Mouse (Mus musculus) hindbrain, embryonic 10.5 days (tissue): ENCODE results near the gene Sumo1. TPM values are rescaled to one million over a fixed set of nuclear protein-coding genes. Genes with fewer than 3 reads are reported as not detected.

Experiments used
- DNase-seq: peaks from one replicate; pipeline ENCODE4 v3.0.0-alpha.2; 2017; ENCODE audit warnings: low spot score
- H3K27ac ChIP-seq: fragments of 300-500 bp; sonication (generic); 2 replicates; pipeline ENCODE4 v1.5.1; 2016; ENCODE audit warnings: mild to moderate bottlenecking, moderate library complexity
- H3K27me3 ChIP-seq: fragments of 300-500 bp; sonication (generic); 2 replicates; pipeline ENCODE4 v1.6.1; 2016; ENCODE audit warnings: mild to moderate bottlenecking; ENCODE audit not compliant: poor library complexity, insufficient read depth, severe bottlenecking
- H3K36me3 ChIP-seq: fragments of 300-500 bp; sonication (generic); 2 replicates; pipeline ENCODE4 v1.6.1; 2016; ENCODE audit warnings: mild to moderate bottlenecking, moderate library complexity
- H3K4me1 ChIP-seq: fragments of 300-500 bp; sonication (generic); replicated peaks from 2 replicates; pipeline ENCODE4 v1.6.1; 2016; ENCODE audit warnings: mild to moderate bottlenecking
- H3K4me3 ChIP-seq: fragments of 300-500 bp; sonication (generic); 2 replicates; pipeline ENCODE4 v1.5.1; 2016; ENCODE audit warnings: mild to moderate bottlenecking, moderate library complexity
- H3K9me3 ChIP-seq: fragments of 300-500 bp; sonication (generic); 2 replicates; pipeline ENCODE4 v1.6.1; 2016; ENCODE audit warnings: mild to moderate bottlenecking, moderate library complexity
- WGBS: fragments of 180-500 bp; shearing (Covaris S2); methylation state at CpG from one replicate; pipeline ENCODE4 v1.1.7; 2016; 5-methylcytosine and 5-hydroxymethylcytosine counted together
- polyA plus RNA-seq: library from polyadenylated mRNA; unstranded; fragments of >200 nt; fragmentation: Nextera tagmentation; extraction: Ambion mirVana; gene quantifications from 2 replicates; pipeline ENCODE4 v1.2.1, GENCODE M21; 2016

Sumo1 gene
- polyA plus RNA-seq, 1 experiment from 2014 or later, result 514 TPM

DNA sequence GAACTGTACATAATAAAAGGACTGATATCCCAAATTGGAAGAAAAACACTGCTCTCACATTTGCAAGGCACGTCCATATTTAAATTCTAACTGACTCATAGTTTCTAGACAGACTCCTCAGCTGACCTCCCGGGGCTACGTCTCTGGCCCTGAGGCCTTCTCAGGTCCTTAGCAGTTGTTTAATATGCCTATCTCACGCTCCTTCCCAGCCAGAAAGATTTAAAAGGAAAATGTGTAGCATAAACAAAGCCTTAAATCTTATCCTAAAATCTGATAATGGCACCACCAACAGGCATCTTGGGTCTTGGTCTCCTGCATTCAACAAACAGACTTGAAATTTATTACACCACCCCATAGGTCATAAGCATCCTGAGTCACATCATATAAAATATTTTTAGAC, 91.9 kb downstream of the Sumo1 start:
- WGBS, result 83% methylated on average over 4 of the region's 4 CpGs
- Histone ChIP-seq H3K36me3 (no peaks in the 10 kb centered on the region), H3K4me1 (peaks cover 34% of the 10 kb centered on the region), H3K27ac (no peak overlapping the region), H3K4me3 (no peak overlapping the region), H3K9me3 (no peaks in the 10 kb centered on the region), H3K27me3 (no peaks in the 10 kb centered on the region; the same call in 1 of the 2 replicates)
- no peak for DNase-seq

DNA sequence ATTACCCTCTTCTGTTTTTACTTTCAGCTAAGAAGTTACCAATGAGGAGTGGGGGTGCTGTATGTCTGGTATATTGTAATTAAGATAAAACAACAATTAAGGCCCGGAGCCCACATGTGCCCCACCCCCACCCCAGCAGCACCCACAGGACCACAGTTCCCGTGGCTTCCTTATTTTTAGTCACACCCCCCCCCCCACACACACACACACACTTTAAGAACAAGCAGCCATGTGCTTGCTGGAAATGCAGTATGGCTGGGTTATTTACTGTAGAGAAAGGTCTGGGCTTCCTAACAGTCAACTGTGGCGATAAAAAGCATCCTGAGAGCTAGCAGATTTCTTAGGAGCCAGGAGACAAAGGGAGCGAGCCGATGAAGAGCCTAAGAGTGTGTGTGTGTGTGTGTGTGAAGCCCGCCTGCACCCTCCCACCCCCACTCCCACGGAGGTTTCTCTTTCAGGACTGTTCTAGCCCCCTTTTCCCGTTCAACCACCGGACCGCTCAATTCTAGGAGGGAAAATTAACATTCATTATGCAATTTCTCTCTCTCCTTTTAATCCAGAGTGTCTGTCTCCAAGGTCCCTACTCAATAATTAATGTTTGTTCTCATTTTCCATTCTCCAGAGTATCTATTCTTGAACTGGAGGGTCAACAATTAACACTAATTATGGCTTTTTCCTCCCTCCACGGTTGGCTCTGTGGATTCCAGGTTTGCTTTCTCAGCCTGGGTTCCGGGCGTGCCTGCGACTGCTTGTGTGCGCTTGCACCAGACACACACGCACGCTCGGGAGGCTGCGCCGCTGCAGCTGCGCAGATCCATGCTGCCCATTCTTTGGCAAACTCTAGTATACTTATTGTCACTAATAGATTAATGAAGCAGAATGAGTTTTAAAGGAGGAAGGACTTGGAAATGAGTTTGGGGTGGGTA, 96.1 kb downstream of the Sumo1 start:
- Histone ChIP-seq H3K9me3 (no peaks in the 10 kb centered on the region), H3K4me1 (peaks cover 23% of the 10 kb centered on the region), H3K4me3 (peak overlapping the region; percentile 29), H3K36me3 (no peaks in the 10 kb centered on the region), H3K27ac (peak overlapping the region; percentile 84), H3K27me3 (no peaks in the 10 kb centered on the region)
- WGBS, result 58% methylated on average over 21 of the region's 21 CpGs
- peak; percentile 28 for DNase-seq

DNA sequence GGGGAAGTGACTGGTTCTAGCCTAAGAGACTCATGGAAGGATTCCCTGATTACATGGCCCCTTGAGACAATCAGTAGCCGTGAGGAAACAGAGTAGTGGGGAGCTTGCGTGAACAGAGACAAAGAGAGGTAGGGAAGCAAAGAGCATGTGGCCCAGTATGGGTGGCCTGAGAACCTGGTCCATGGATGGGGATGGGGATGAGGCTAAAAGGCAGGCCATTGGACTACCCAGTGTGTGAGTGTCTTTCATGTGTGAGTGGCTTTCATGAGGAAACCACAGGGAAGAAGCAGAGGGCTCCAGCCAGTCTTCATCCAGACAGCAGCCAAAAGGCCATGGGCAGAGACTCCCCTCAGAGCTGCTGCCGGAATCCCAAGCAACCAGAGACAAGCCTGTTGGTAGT, 96.8 kb downstream of the Sumo1 start:
- no peak overlapping the region for H3K4me3 ChIP-seq

DNA sequence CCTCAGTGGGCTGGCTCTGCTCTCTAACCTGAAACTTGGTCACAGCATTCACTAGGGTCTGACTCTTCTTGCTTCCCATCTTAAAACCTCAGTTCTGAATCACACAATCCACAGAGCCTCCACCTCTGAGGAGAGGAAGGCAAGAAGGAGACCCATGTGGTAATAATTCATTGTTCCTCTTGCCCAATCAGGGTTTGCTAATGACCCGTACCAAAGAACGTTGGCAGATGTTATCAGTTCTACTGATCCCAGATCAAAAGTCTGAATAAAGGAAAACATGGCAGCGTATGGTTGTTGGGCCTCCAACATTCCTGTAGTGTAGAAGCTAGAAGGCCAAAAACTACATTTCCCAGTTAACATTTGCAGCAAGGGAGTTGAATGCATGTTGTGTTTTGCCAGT, 99.1 kb downstream of the Sumo1 start:
- no peak overlapping the region for H3K4me3 ChIP-seq
- DNase-seq, result no peak
- H3K36me3 ChIP-seq, result no peaks in the 10 kb centered on the region
- H3K27me3 ChIP-seq, result no peaks in the 10 kb centered on the region; the same call in 1 of the 2 replicates
- no peaks in the 10 kb centered on the region for H3K9me3 ChIP-seq
- peaks cover 20% of the 10 kb centered on the region for H3K4me1 ChIP-seq
- no peak overlapping the region for H3K27ac ChIP-seq
- 92% methylated on average over 3 of the region's 3 CpGs for WGBS

More for the DNA sequence above, 96.8 kb downstream of the Sumo1 start:
- Histone ChIP-seq H3K27me3 (no peaks in the 10 kb centered on the region), H3K4me1 (peaks cover 18% of the 10 kb centered on the region), H3K36me3 (no peaks in the 10 kb centered on the region), H3K27ac (peak overlapping the region; percentile 84), H3K9me3 (no peaks in the 10 kb centered on the region)
- 59% methylated on average over 3 of the region's 3 CpGs for WGBS
- no peak for DNase-seq

DNA sequence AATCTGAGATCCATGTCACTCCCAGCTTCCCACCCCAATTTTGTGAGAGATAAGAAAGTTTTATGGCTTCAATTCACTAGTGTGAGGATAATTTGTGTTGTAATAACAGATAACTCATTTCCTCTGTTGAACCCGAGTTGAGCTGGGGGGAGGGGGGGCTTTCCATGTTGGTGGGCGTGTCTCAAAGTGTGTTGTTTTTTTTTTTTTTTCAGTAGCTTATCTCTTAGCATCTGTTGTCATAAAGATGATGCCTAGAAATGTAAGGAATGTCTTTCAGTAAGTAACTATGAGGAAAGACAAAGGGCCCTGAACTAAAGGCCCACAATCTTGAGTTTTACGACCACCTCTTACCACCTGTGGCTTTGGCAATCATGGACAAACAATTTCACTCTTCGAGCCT, 99.9 kb downstream of the Sumo1 start:
- Histone ChIP-seq H3K27me3 (no peaks in the 10 kb centered on the region; the same call in 1 of the 2 replicates), H3K36me3 (no peaks in the 10 kb centered on the region), H3K4me1 (peaks cover 24% of the 10 kb centered on the region), H3K9me3 (no peaks in the 10 kb centered on the region), H3K27ac (no peak overlapping the region), H3K4me3 (no peak overlapping the region)
- no peak for DNase-seq
- 77% methylated on average over 4 of the region's 4 CpGs for WGBS

DNA sequence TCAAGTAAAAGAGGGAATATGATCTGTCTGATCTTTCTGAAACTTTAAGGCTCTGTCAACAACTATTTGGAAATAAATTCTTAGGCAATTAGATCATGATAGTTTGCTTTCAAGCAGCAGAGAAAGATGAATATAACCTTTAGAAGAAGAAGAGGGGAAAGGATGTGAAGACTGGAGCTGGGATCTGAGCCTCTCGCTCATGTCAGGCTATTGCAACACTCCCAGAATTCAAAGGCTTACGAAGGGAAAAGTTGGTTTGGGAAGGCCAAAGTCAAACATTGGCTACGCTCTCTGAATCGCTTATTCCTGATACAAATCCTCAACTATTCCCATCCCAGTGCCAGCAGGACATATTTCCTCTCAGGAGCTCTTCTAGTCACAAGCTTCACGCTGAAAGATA, 101.3 kb downstream of the Sumo1 start:
- DNase-seq, result no peak
- Histone ChIP-seq H3K27ac (no peak overlapping the region), H3K9me3 (no peaks in the 10 kb centered on the region), H3K27me3 (no peaks in the 10 kb centered on the region; the same call in 1 of the 2 replicates), H3K36me3 (no peaks in the 10 kb centered on the region), H3K4me1 (peaks cover 14% of the 10 kb centered on the region), H3K4me3 (no peak overlapping the region)
- WGBS, result 88% methylated on average over 5 of the region's 5 CpGs

DNA sequence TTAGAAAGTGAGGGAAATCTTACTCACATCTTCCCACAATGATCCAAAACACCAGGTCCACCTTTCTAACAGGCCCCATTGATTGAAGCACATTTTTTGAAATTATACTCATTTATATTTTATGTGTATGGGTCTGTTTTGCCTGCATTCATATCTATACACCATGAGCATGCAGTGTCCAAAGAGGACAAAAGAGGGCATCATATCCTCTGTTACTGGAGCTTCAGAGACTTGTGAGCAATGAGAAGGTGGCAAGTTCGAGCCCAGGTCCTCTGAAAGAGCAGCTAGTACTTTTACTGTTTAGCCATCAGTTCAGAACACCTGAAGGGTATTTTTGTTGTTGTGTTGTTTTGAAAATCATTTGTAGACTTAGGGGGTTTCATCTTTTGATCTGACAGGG, 102.4 kb downstream of the Sumo1 start:
- DNase-seq, result no peak

DNA sequence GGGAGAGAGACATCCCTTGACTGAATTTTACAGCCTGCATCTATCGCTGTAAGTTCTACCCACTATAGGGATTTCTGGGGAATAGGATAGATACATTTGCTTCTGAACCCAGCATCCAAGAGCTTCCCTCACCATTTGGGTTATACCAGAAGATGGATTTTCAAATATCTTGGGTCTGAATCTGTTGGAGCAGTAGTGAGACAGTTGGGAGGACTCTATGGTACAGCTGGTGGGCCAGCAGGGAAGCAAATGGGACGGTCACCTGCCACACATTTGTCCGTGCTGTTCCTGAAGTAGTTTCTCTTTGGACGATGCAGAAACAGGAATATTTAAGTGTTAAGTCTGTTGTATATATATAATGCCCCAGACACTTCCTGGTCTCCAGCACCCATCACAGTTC, 103.1 kb downstream of the Sumo1 start:
- DNase-seq, result no peak
- no peak overlapping the region for H3K4me3 ChIP-seq
- H3K36me3 ChIP-seq, result peaks cover 9% of the 10 kb centered on the region
- H3K27me3 ChIP-seq, result no peaks in the 10 kb centered on the region; the same call in 1 of the 2 replicates
- 0 out of 2 replicates have a peak, but pooled peaks cover 6% of the 10 kb centered on the region for H3K4me1 ChIP-seq
- no peak overlapping the region for H3K27ac ChIP-seq
- peaks cover 8% of the 10 kb centered on the region; the same call in 1 of the 2 replicates for H3K9me3 ChIP-seq
- WGBS, result 87% methylated on average over 4 of the region's 4 CpGs

More for the DNA sequence above, 102.4 kb downstream of the Sumo1 start:
- no peaks in the 10 kb centered on the region; the same call in 1 of the 2 replicates for H3K27me3 ChIP-seq
- 90% methylated on average over 1 of the region's 1 CpGs for WGBS
- H3K4me3 ChIP-seq, result no peak overlapping the region
- H3K36me3 ChIP-seq, result peaks cover under 1% of the 10 kb centered on the region; the same call in 1 of the 2 replicates
- peaks cover 1% of the 10 kb centered on the region; the same call in 1 of the 2 replicates for H3K9me3 ChIP-seq
- H3K27ac ChIP-seq, result no peak overlapping the region
- H3K4me1 ChIP-seq, result 0 out of 2 replicates have a peak, but pooled peaks cover 6% of the 10 kb centered on the region

DNA sequence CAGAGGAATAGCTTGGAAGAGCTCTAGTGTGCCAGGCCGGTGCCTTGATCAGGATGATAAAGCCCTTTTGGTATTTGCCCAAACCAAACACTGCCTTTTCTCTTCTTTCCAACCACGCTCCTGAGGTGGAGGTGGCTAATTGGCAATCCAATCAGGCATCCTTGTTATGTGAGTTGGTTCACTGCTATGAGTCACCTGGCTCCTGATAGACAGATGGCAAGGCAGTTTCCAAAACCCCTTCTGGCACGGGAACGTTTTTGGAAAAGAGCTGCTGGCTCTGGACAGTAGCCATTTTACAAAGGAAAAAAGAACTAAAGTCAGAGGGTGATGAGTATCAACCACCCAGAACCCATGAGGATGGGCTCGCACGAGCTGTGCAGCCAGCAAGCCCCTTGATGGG, 103.7 kb downstream of the Sumo1 start:
- DNase-seq, result no peak
- no peak overlapping the region for H3K4me3 ChIP-seq
- H3K4me1 ChIP-seq, result 0 out of 2 replicates have a peak, but pooled peaks cover 6% of the 10 kb centered on the region
- H3K9me3 ChIP-seq, result peaks cover 8% of the 10 kb centered on the region; the same call in 1 of the 2 replicates
- H3K27ac ChIP-seq, result no peak overlapping the region
- 85% methylated on average over 6 of the region's 6 CpGs for WGBS
- H3K36me3 ChIP-seq, result peaks cover 14% of the 10 kb centered on the region
- no peaks in the 10 kb centered on the region; the same call in 1 of the 2 replicates for H3K27me3 ChIP-seq

DNA sequence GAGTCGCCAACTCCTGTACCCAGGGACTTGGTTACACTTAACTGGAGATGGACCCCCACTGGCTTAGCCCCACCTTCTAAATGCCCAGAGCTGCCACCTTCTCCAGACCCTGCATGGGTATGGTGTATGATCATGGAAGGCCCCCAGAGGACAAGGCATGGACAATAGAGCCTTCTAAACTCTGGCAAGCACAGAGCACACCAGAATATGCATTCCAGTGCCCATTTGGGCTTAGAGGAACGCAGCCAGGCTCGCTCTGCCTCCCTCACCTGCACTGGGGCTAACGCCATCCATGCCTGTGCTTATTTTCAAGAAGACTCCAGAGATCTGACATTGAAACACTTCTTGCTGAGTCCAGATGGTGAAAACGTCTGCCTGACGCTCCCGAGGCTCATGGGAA, 104.4 kb downstream of the Sumo1 start:
- no peak for DNase-seq
- peaks cover 8% of the 10 kb centered on the region; the same call in 1 of the 2 replicates for H3K9me3 ChIP-seq
- H3K27ac ChIP-seq, result no peak overlapping the region
- H3K27me3 ChIP-seq, result no peaks in the 10 kb centered on the region; the same call in 1 of the 2 replicates
- H3K4me1 ChIP-seq, result 0 out of 2 replicates have a peak, but pooled peaks cover 6% of the 10 kb centered on the region
- peaks cover 14% of the 10 kb centered on the region for H3K36me3 ChIP-seq
- H3K4me3 ChIP-seq, result no peak overlapping the region
- WGBS, result 74% methylated on average over 7 of the region's 7 CpGs

DNA sequence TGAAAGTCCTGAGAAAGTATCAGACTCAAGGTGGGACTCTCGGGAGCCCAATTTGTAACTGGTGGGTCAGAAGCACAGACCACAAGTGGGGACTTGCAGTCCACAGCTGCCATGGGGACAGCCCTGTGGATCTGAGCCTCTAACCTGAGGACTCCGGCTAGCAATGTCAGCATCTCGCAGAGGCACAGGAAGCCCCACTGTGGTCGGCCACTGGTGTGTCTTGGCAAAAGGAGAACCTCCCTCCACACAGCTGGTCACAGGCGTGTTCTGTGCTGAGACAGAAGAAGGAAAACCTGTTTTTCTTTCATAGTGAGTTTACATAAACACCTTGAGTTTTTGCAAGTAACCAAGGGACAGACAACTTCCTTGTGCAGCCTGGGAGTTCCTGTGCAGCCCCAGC, 104.8 kb downstream of the Sumo1 start:
- 0 out of 2 replicates have a peak, but pooled peaks cover 6% of the 10 kb centered on the region for H3K4me1 ChIP-seq
- H3K9me3 ChIP-seq, result peaks cover 8% of the 10 kb centered on the region; the same call in 1 of the 2 replicates
- H3K27me3 ChIP-seq, result no peaks in the 10 kb centered on the region; the same call in 1 of the 2 replicates
- H3K4me3 ChIP-seq, result no peak overlapping the region
- no peak for DNase-seq
- H3K36me3 ChIP-seq, result peaks cover 19% of the 10 kb centered on the region
- H3K27ac ChIP-seq, result no peak overlapping the region
- WGBS, result 83% methylated on average over 5 of the region's 5 CpGs

DNA sequence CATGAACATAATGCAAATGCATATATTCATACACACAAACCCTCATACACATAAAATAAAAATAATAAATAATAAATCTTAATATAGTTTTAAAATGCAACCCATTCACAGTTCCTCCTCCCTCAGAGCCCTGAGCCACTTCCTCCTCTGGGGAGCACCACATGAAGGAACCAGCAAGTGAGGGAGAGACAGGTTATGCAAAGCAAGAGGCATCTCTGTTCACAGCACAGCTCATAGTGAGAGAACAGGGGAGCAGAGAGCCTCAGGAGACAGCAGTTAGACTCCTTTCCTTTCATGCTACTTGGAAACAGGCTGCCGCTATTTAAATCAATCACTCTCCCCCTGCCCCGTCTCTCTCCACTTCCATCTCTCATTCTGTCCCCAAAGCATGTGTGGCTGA, 107.1 kb downstream of the Sumo1 start:
- H3K27me3 ChIP-seq, result no peaks in the 10 kb centered on the region; the same call in 1 of the 2 replicates
- WGBS, result 71% methylated on average over 2 of the region's 2 CpGs
- peaks cover 8% of the 10 kb centered on the region; the same call in 1 of the 2 replicates for H3K9me3 ChIP-seq
- 0 out of 2 replicates have a peak, but pooled peaks cover 6% of the 10 kb centered on the region for H3K4me1 ChIP-seq
- no peak for DNase-seq
- H3K27ac ChIP-seq, result no peak overlapping the region
- no peak overlapping the region for H3K4me3 ChIP-seq
- H3K36me3 ChIP-seq, result peaks cover 20% of the 10 kb centered on the region

DNA sequence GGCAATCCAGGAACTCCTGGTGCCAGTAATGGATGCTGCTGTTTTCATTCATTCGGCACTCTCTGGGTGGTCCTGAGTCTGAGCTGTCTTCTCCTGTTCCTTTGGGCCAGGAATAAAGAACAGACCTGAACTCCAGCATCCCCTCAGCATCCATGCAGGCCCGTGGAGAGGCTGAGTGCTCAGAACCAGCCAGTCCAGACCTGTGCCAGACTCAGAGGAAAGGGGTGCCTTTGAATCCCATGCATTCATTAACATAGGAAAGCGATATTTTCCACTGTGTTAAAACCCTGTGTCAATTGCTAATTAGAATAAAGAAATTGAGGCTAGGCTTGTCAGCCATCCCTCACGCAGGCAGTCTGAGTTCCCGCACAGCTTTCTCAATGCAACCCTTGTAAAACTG, 116.9 kb downstream of the Sumo1 start:
- Histone ChIP-seq H3K27ac (peak overlapping the region; percentile 64; the same call in 1 of the 2 replicates), H3K4me1 (peaks cover 17% of the 10 kb centered on the region), H3K27me3 (no peaks in the 10 kb centered on the region), H3K4me3 (no peak overlapping the region), H3K9me3 (no peaks in the 10 kb centered on the region), H3K36me3 (peaks cover 8% of the 10 kb centered on the region; the same call in 1 of the 2 replicates)
- no peak for DNase-seq
- WGBS, result 53% methylated on average over 5 of the region's 5 CpGs
